ENCODE assay signal across 1 mouse cellular context in the genomic region with DNA sequence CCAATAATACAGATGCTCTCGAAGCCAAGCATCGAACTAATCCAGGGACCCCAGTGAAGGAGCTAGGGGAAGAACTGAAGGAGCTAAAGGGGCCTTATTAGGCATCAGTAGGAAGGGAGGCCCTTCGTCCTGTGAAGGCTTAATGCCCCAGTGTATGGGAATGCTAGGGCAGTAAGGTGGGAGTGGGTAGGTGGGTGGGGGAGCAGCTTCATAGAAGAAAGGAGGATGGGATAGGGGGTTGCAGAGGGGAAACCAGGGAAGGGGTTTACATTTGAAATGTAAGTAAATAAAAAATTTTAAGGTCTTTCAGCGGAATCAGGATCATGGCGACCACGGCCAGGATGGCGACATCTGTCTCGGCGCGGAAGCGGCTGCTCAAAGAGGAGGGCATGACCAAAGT. TPM values are rescaled to one million over a fixed set of nuclear protein-coding genes. Genes with fewer than 3 reads are reported as not detected.
"Had no signal": no experiment of that assay in that cellular context is flagged by ENCODE, and none has a peak within 500 bp of the region (broad histone marks: within the 10 kb centered on the region; RNA-seq: fewer than 3 reads in every experiment).

Gm5580 (plus strand) TSS at position 301 of the 400 bp plus-strand sequence.

RNA-seq across cellular contexts. Expression of gene Gm5580, which starts in this region (rescaled TPM):
- polyA plus RNA-seq: erythroblast, embryonic 14.5 days had no signal
